Mouse (Mus musculus): Measurements from ENCODE around the gene Bag5. TPM values are rescaled to one million over a fixed set of nuclear protein-coding genes. Genes with fewer than 3 reads are reported as not detected.
"Not testable (repeated sequence)": the region's sequence is repeated elsewhere in the genome, so short reads cannot be mapped to it uniquely, and the experiment has no call there.

Gene Bag5
- polyA plus RNA-seq, 1 experiment from 2014 or later: 62.2 TPM

- DNase-seq (ENCODE audit: low spot score, missing footprints) (peak; percentile 91), ATAC-seq (ENCODE audit: low FRiP score) (no peak)
- Histone ChIP-seq H3K4me2 (peak overlapping the region; percentile 61), H3K27me3 (ENCODE audit: control insufficient read depth, insufficient read depth, low read length) (peaks cover 6% of the 10 kb centered on the region), H3K4me3 (ENCODE audit: low read depth, low read length) (peak overlapping the region; percentile 91), H3K9ac (ENCODE audit: low read length) (peak overlapping the region; percentile 97), H3K9me3 (ENCODE audit: control insufficient read depth, low read length) (no peaks in the 10 kb centered on the region), H3K4me1 (ENCODE audit: control insufficient read depth, insufficient read depth, low read length) (peaks cover 29% of the 10 kb centered on the region), H3K36me3 (ENCODE audit: control insufficient read depth, insufficient read depth, low read length) (peaks cover 12% of the 10 kb centered on the region; the same call in 1 of the 2 replicates), H3K27ac (ENCODE audit: low read depth, low read length) (peak overlapping the region; percentile 86)
- WGBS: 55% methylated on average over 23 of the region's 23 CpGs
Observed at GRCm38 (mm10) chr12:111669000-111669788, 43.9 kb downstream of the Bag5 start.

GRCm38 (mm10) chr12:111668457-111668912 is 44.6 kb downstream of the Bag5 start:
- H3K9me3 ChIP-seq (ENCODE audit: control insufficient read depth, low read length): no peaks in the 10 kb centered on the region
- DNase-seq (ENCODE audit: low spot score, missing footprints) (peak; percentile 99), ATAC-seq (ENCODE audit: low FRiP score) (peak; percentile 53)
- peak overlapping the region; percentile 97 for H3K9ac ChIP-seq (ENCODE audit: low read length)
- peaks cover 36% of the 10 kb centered on the region for H3K4me1 ChIP-seq (ENCODE audit: control insufficient read depth, insufficient read depth, low read length)
- peaks cover under 1% of the 10 kb centered on the region; the same call in 1 of the 2 replicates for H3K27me3 ChIP-seq (ENCODE audit: control insufficient read depth, insufficient read depth, low read length)
- peak overlapping the region; percentile 91 for H3K4me3 ChIP-seq (ENCODE audit: low read depth, low read length)
- H3K36me3 ChIP-seq (ENCODE audit: control insufficient read depth, insufficient read depth, low read length): peaks cover 12% of the 10 kb centered on the region; the same call in 1 of the 2 replicates
- peak overlapping the region; percentile 86 for H3K27ac ChIP-seq (ENCODE audit: low read depth, low read length)
- WGBS: 0% methylated on average over 8 of the region's 8 CpGs
- peak overlapping the region; percentile 61 for H3K4me2 ChIP-seq

- Histone ChIP-seq H3K9ac (ENCODE audit: low read length) (no peak overlapping the region), H3K27ac (ENCODE audit: low read depth, low read length) (no peak overlapping the region)
- ATAC-seq (ENCODE audit: low FRiP score): no peak
Observed at GRCm38 (mm10) chr12:111667421-111667820, 45.6 kb downstream of the Bag5 start.

GRCm38 (mm10) chr12:111666380-111666779 is 46.7 kb downstream of the Bag5 start:
- Histone ChIP-seq H3K36me3 (ENCODE audit: control insufficient read depth, insufficient read depth, low read length) (peaks cover 12% of the 10 kb centered on the region; the same call in 1 of the 2 replicates), H3K4me2 (no peak overlapping the region), H3K27me3 (ENCODE audit: control insufficient read depth, insufficient read depth, low read length) (no peaks in the 10 kb centered on the region), H3K9ac (ENCODE audit: low read length) (no peak overlapping the region), H3K27ac (ENCODE audit: low read depth, low read length) (no peak overlapping the region), H3K4me1 (ENCODE audit: control insufficient read depth, insufficient read depth, low read length) (peaks cover 27% of the 10 kb centered on the region), H3K9me3 (ENCODE audit: control insufficient read depth, low read length) (no peaks in the 10 kb centered on the region), H3K4me3 (ENCODE audit: low read depth, low read length) (no peak overlapping the region)
- DNase-seq (ENCODE audit: low spot score, missing footprints) (no peak), ATAC-seq (ENCODE audit: low FRiP score) (no peak)
- 79% methylated on average over 13 of the region's 13 CpGs for WGBS

More at GRCm38 (mm10) chr12:111667421-111667820, 45.6 kb downstream of the Bag5 start:
- 90% methylated on average over 5 of the region's 5 CpGs for WGBS
- H3K4me3 ChIP-seq (ENCODE audit: low read depth, low read length): no peak overlapping the region
- DNase-seq (ENCODE audit: low spot score, missing footprints): no peak
- no peaks in the 10 kb centered on the region for H3K27me3 ChIP-seq (ENCODE audit: control insufficient read depth, insufficient read depth, low read length)
- no peak overlapping the region for H3K4me2 ChIP-seq
- H3K9me3 ChIP-seq (ENCODE audit: control insufficient read depth, low read length): no peaks in the 10 kb centered on the region
- H3K36me3 ChIP-seq (ENCODE audit: control insufficient read depth, insufficient read depth, low read length): peaks cover 12% of the 10 kb centered on the region; the same call in 1 of the 2 replicates
- peaks cover 30% of the 10 kb centered on the region for H3K4me1 ChIP-seq (ENCODE audit: control insufficient read depth, insufficient read depth, low read length)

- no peak for ATAC-seq (ENCODE audit: low FRiP score)
- no peaks in the 10 kb centered on the region for H3K27me3 ChIP-seq (ENCODE audit: control insufficient read depth, insufficient read depth, low read length)
- no peak for DNase-seq (ENCODE audit: low spot score, missing footprints)
- H3K27ac ChIP-seq (ENCODE audit: low read depth, low read length): no peak overlapping the region
- 84% methylated on average over 13 of the region's 13 CpGs for WGBS
- H3K9ac ChIP-seq (ENCODE audit: low read length): no peak overlapping the region
- peaks cover 27% of the 10 kb centered on the region for H3K4me1 ChIP-seq (ENCODE audit: control insufficient read depth, insufficient read depth, low read length)
- no peaks in the 10 kb centered on the region for H3K9me3 ChIP-seq (ENCODE audit: control insufficient read depth, low read length)
- peaks cover 9% of the 10 kb centered on the region; the same call in 1 of the 2 replicates for H3K36me3 ChIP-seq (ENCODE audit: control insufficient read depth, insufficient read depth, low read length)
- no peak overlapping the region for H3K4me2 ChIP-seq
- H3K4me3 ChIP-seq (ENCODE audit: low read depth, low read length): no peak overlapping the region
Observed at GRCm38 (mm10) chr12:111665041-111665880, 47.8 kb downstream of the Bag5 start.

GRCm38 (mm10) chr12:111664144-111664634 is 48.9 kb downstream of the Bag5 start:
- H3K36me3 ChIP-seq (ENCODE audit: control insufficient read depth, insufficient read depth, low read length): no peaks in the 10 kb centered on the region; the same call in 1 of the 2 replicates
- H3K27me3 ChIP-seq (ENCODE audit: control insufficient read depth, insufficient read depth, low read length): no peaks in the 10 kb centered on the region
- no peaks in the 10 kb centered on the region for H3K9me3 ChIP-seq (ENCODE audit: control insufficient read depth, low read length)
- DNase-seq (ENCODE audit: low spot score, missing footprints) (peak; percentile 90), ATAC-seq (ENCODE audit: low FRiP score) (peak; percentile 18; the same call in 1 of the 2 replicates)
- 35% methylated on average over 6 of the region's 6 CpGs for WGBS
- H3K9ac ChIP-seq (ENCODE audit: low read length): no peak overlapping the region; the same call in 1 of the 2 replicates
- H3K27ac ChIP-seq (ENCODE audit: low read depth, low read length): no peak overlapping the region; the same call in 1 of the 2 replicates
- H3K4me3 ChIP-seq (ENCODE audit: low read depth, low read length): no peak overlapping the region
- no peak overlapping the region for H3K4me2 ChIP-seq
- H3K4me1 ChIP-seq (ENCODE audit: control insufficient read depth, insufficient read depth, low read length): peaks cover 17% of the 10 kb centered on the region

- no peaks in the 10 kb centered on the region for H3K27me3 ChIP-seq (ENCODE audit: control insufficient read depth, insufficient read depth, low read length)
- 74% methylated on average over 17 of the region's 17 CpGs for WGBS
- no peak overlapping the region; the same call in 1 of the 2 replicates for H3K9ac ChIP-seq (ENCODE audit: low read length)
- no peaks in the 10 kb centered on the region; the same call in 1 of the 2 replicates for H3K36me3 ChIP-seq (ENCODE audit: control insufficient read depth, insufficient read depth, low read length)
- H3K4me1 ChIP-seq (ENCODE audit: control insufficient read depth, insufficient read depth, low read length): peaks cover 10% of the 10 kb centered on the region
- H3K4me2 ChIP-seq: no peak overlapping the region
- DNase-seq (ENCODE audit: low spot score, missing footprints) (no peak), ATAC-seq (ENCODE audit: low FRiP score) (no peak)
- no peaks in the 10 kb centered on the region for H3K9me3 ChIP-seq (ENCODE audit: control insufficient read depth, low read length)
- H3K27ac ChIP-seq (ENCODE audit: low read depth, low read length): no peak overlapping the region; the same call in 1 of the 2 replicates
- no peak overlapping the region for H3K4me3 ChIP-seq (ENCODE audit: low read depth, low read length)
Observed at GRCm38 (mm10) chr12:111663228-111664143, 49.6 kb downstream of the Bag5 start.

- H3K9me3 ChIP-seq (ENCODE audit: control insufficient read depth, low read length); H3K4me1 ChIP-seq (ENCODE audit: control insufficient read depth, insufficient read depth, low read length); H3K36me3 ChIP-seq (ENCODE audit: control insufficient read depth, insufficient read depth, low read length); H3K4me3 ChIP-seq (ENCODE audit: low read depth, low read length); H3K27me3 ChIP-seq (ENCODE audit: control insufficient read depth, insufficient read depth, low read length); H3K9ac ChIP-seq (ENCODE audit: low read length); DNase-seq (ENCODE audit: low spot score, missing footprints); H3K4me2 ChIP-seq; ATAC-seq (ENCODE audit: low FRiP score); H3K27ac ChIP-seq (ENCODE audit: low read depth, low read length): not testable (repeated sequence)
- WGBS: 94% methylated on average over 11 of the region's 11 CpGs
Observed at GRCm38 (mm10) chr12:111661554-111661953, 51.5 kb downstream of the Bag5 start.

All from midbrain, embryonic 11.5 days (tissue).